Mouse (Mus musculus): ENCODE measurements around the gene Stat6.

DNA sequence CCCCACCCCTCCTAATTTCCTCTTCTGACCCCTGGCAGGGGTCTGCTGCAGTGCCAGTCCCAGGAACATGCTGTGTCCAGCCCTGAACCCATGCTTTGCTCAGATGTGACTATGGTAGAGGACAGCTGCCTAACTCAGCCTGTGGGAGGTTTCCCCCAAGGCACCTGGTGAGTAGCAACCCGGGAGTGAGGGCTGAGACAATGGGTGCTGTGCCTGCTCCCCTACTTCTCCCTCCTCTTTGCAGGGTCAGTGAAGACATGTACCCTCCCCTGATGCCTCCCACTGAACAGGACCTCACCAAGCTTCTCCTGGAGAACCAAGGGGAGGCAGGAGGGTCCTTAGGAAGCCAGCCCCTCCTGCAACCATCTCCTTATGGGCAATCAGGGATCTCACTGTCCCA lies 16.8 kb downstream of the Stat6 start:
- TF ChIP-seq POLR2A (IDR thresholded peaks at IDR 0.05; ENCODE audit: borderline replicate concordance, control insufficient read depth, low read depth, low read length) (no peak), CTCF (IDR thresholded peaks at IDR 0.05; ENCODE audit: control insufficient read depth, insufficient read depth, low read length) (no peak)
